Mouse (Mus musculus): ENCODE measurements at regions not wholly inside any gene's neighbourhood (a gene's known extent, or its start where the extent isn't known, plus 50 kb on each side); places are given as distances from the start of the nearest gene placed in this dataset.
"Not testable (repeated sequence)": the region's sequence is repeated elsewhere in the genome, so short reads cannot be mapped to it uniquely, and the experiment has no call there.

- H3K4me2 ChIP-seq (replicated peaks; ENCODE audit: low read depth, low read length) = no peak overlapping the region
- no peaks in the 10 kb centered on the region for H3K4me1 ChIP-seq (ENCODE audit: control insufficient read depth, insufficient read depth, low read length)
- H3K36me3 ChIP-seq (ENCODE audit: control insufficient read depth, insufficient read depth, low read length) = no peaks in the 10 kb centered on the region
- no peak overlapping the region for H3K4me3 ChIP-seq (ENCODE audit: low read length)
- no peak for ATAC-seq (ENCODE audit: low FRiP score, low TSS enrichment)
- H3K9ac ChIP-seq (ENCODE audit: low read depth, low read length) = no peak overlapping the region
- H3K27ac ChIP-seq (ENCODE audit: low read depth, low read length) = no peak overlapping the region
- H3K9me3 ChIP-seq (ENCODE audit: control insufficient read depth, low read length) = no peaks in the 10 kb centered on the region
- 96% methylated on average over 1 of the region's 1 CpGs for WGBS
- no peaks in the 10 kb centered on the region for H3K27me3 ChIP-seq (ENCODE audit: control insufficient read depth, insufficient read depth, low read length)
Measured at GRCm38 (mm10) chr9:8731141-8731540, 168.5 kb upstream of the Pgr start.

GRCm38 (mm10) chr9:8733485-8733884, 166.1 kb upstream of the Pgr start:
- Histone ChIP-seq H3K4me1 (ENCODE audit: control insufficient read depth, insufficient read depth, low read length) (no peaks in the 10 kb centered on the region), H3K27me3 (ENCODE audit: control insufficient read depth, insufficient read depth, low read length) (no peaks in the 10 kb centered on the region), H3K36me3 (ENCODE audit: control insufficient read depth, insufficient read depth, low read length) (no peaks in the 10 kb centered on the region), H3K4me3 (ENCODE audit: low read length) (no peak overlapping the region), H3K9ac (ENCODE audit: low read depth, low read length) (no peak overlapping the region), H3K9me3 (ENCODE audit: control insufficient read depth, low read length) (no peaks in the 10 kb centered on the region), H3K4me2 (replicated peaks; ENCODE audit: low read depth, low read length) (no peak overlapping the region), H3K27ac (ENCODE audit: low read depth, low read length) (no peak overlapping the region)
- ATAC-seq (ENCODE audit: low FRiP score, low TSS enrichment) = no peak

- H3K4me2 ChIP-seq (replicated peaks; ENCODE audit: low read depth, low read length) = no peak overlapping the region
- no peaks in the 10 kb centered on the region for H3K27me3 ChIP-seq (ENCODE audit: control insufficient read depth, insufficient read depth, low read length)
- no peaks in the 10 kb centered on the region for H3K36me3 ChIP-seq (ENCODE audit: control insufficient read depth, insufficient read depth, low read length)
- WGBS = 33% methylated on average over 1 of the region's 1 CpGs
- H3K4me1 ChIP-seq (ENCODE audit: control insufficient read depth, insufficient read depth, low read length) = no peaks in the 10 kb centered on the region
- no peak overlapping the region for H3K4me3 ChIP-seq (ENCODE audit: low read length)
- no peaks in the 10 kb centered on the region for H3K9me3 ChIP-seq (ENCODE audit: control insufficient read depth, low read length)
- H3K27ac ChIP-seq (ENCODE audit: low read depth, low read length) = no peak overlapping the region
- no peak overlapping the region for H3K9ac ChIP-seq (ENCODE audit: low read depth, low read length)
- ATAC-seq (ENCODE audit: low FRiP score, low TSS enrichment) = peak; percentile 86
Measured at GRCm38 (mm10) chr9:8740190-8740589, 159.4 kb upstream of the Pgr start.

DNA sequence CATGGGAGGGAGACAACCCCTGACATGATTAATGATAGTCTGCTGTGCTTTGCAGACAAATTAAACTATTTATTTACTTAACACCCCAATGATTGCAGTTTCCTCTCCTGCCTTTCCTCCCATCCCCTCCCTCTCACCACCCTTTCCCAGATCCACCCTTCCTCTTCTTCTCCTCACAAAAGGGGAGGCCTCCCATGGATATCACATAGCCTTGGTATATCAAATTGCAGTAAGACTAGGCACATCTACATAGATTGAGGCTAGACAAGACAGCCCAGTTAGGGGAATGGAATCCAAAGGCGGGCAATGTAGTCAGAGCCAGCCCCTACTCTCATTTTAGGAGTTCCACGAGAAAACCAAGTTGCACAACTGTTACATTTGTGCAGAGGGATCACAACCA, 149.8 kb upstream of the Pgr start:
- Histone ChIP-seq H3K36me3 (ENCODE audit: control insufficient read depth, insufficient read depth, low read length) (no peaks in the 10 kb centered on the region), H3K27ac (ENCODE audit: low read depth, low read length) (no peak overlapping the region), H3K9me3 (ENCODE audit: control insufficient read depth, low read length) (no peaks in the 10 kb centered on the region), H3K27me3 (ENCODE audit: control insufficient read depth, insufficient read depth, low read length) (no peaks in the 10 kb centered on the region), H3K4me3 (ENCODE audit: low read length) (no peak overlapping the region), H3K4me1 (ENCODE audit: control insufficient read depth, insufficient read depth, low read length) (no peaks in the 10 kb centered on the region), H3K4me2 (replicated peaks; ENCODE audit: low read depth, low read length) (no peak overlapping the region), H3K9ac (ENCODE audit: low read depth, low read length) (no peak overlapping the region)
- 70% methylated on average over 2 of the region's 2 CpGs for WGBS
- peak; percentile 76 for ATAC-seq (ENCODE audit: low FRiP score, low TSS enrichment)

- no peak overlapping the region for H3K4me3 ChIP-seq (ENCODE audit: low read length)
- H3K4me2 ChIP-seq (replicated peaks; ENCODE audit: low read depth, low read length) = no peak overlapping the region
- no peaks in the 10 kb centered on the region for H3K9me3 ChIP-seq (ENCODE audit: control insufficient read depth, low read length)
- no peak overlapping the region for H3K9ac ChIP-seq (ENCODE audit: low read depth, low read length)
- no peaks in the 10 kb centered on the region for H3K36me3 ChIP-seq (ENCODE audit: control insufficient read depth, insufficient read depth, low read length)
- no peak for ATAC-seq (ENCODE audit: low FRiP score, low TSS enrichment)
- H3K4me1 ChIP-seq (ENCODE audit: control insufficient read depth, insufficient read depth, low read length) = no peaks in the 10 kb centered on the region
- no peak overlapping the region for H3K27ac ChIP-seq (ENCODE audit: low read depth, low read length)
- 84% methylated on average over 1 of the region's 1 CpGs for WGBS
- no peaks in the 10 kb centered on the region for H3K27me3 ChIP-seq (ENCODE audit: control insufficient read depth, insufficient read depth, low read length)
Measured at GRCm38 (mm10) chr9:8760876-8761275, 138.8 kb upstream of the Pgr start.

- not testable (repeated sequence) for H3K9ac ChIP-seq (ENCODE audit: low read depth, low read length); H3K27me3 ChIP-seq (ENCODE audit: control insufficient read depth, insufficient read depth, low read length); H3K27ac ChIP-seq (ENCODE audit: low read depth, low read length); ATAC-seq (ENCODE audit: low FRiP score, low TSS enrichment); H3K4me1 ChIP-seq (ENCODE audit: control insufficient read depth, insufficient read depth, low read length); H3K9me3 ChIP-seq (ENCODE audit: control insufficient read depth, low read length); H3K36me3 ChIP-seq (ENCODE audit: control insufficient read depth, insufficient read depth, low read length); H3K4me3 ChIP-seq (ENCODE audit: low read length); H3K4me2 ChIP-seq (replicated peaks; ENCODE audit: low read depth, low read length)
Measured at GRCm38 (mm10) chr9:8769398-8769797, 130.2 kb upstream of the Pgr start.

DNA sequence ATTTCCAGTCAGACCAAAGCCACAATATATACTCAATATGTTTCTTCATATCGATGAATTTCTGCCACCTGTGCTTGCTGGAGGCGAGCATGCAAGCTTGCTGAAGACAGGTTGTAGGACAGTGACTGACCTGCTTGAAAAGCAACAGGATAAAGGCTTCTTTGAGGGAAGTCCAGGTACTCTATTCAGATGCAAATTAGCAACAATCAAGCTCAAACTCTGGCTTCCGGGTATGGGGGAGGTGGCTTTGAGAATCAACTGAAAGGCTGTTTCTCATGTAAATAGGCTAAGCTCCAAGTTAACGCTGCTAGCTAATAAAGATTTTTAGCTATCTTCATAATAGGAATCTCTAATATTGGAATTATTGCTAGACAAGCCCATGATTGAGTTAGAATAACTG, 129.6 kb upstream of the Pgr start:
- no peak overlapping the region for H3K9ac ChIP-seq (ENCODE audit: low read depth, low read length)
- H3K4me2 ChIP-seq (replicated peaks; ENCODE audit: low read depth, low read length) = no peak overlapping the region
- no peaks in the 10 kb centered on the region for H3K36me3 ChIP-seq (ENCODE audit: control insufficient read depth, insufficient read depth, low read length)
- no peaks in the 10 kb centered on the region for H3K9me3 ChIP-seq (ENCODE audit: control insufficient read depth, low read length)
- WGBS = 63% methylated on average over 4 of the region's 4 CpGs
- H3K27ac ChIP-seq (ENCODE audit: low read depth, low read length) = no peak overlapping the region
- H3K4me1 ChIP-seq (ENCODE audit: control insufficient read depth, insufficient read depth, low read length) = no peaks in the 10 kb centered on the region
- no peak overlapping the region for H3K4me3 ChIP-seq (ENCODE audit: low read length)
- H3K27me3 ChIP-seq (ENCODE audit: control insufficient read depth, insufficient read depth, low read length) = no peaks in the 10 kb centered on the region
- no peak for ATAC-seq (ENCODE audit: low FRiP score, low TSS enrichment)

DNA sequence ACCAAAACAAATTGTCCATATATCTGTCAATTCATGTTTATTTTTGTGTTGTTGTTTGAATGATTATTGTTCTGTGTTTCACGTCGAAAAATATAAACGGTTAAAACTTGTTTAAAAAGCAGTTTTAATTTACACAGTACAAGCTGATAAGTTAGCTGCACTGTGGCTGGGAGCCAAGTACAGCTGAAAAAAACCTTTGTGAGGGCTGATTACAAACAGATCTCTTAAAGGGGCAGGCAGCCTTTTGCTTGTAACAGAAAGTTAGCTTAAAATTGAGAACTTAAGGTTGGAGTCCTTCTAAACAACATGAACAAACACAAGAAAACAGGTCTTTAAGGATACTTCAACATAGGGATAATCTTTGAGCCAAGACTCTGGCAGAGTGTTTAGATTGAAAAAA, 118.3 kb upstream of the Pgr start:
- H3K9ac ChIP-seq (ENCODE audit: low read depth, low read length); H3K9me3 ChIP-seq (ENCODE audit: control insufficient read depth, low read length); ATAC-seq (ENCODE audit: low FRiP score, low TSS enrichment); H3K36me3 ChIP-seq (ENCODE audit: control insufficient read depth, insufficient read depth, low read length); H3K4me2 ChIP-seq (replicated peaks; ENCODE audit: low read depth, low read length); H3K27ac ChIP-seq (ENCODE audit: low read depth, low read length); H3K4me3 ChIP-seq (ENCODE audit: low read length); H3K27me3 ChIP-seq (ENCODE audit: control insufficient read depth, insufficient read depth, low read length); H3K4me1 ChIP-seq (ENCODE audit: control insufficient read depth, insufficient read depth, low read length): not testable (repeated sequence)
- 67% methylated on average over 3 of the region's 3 CpGs for WGBS

DNA sequence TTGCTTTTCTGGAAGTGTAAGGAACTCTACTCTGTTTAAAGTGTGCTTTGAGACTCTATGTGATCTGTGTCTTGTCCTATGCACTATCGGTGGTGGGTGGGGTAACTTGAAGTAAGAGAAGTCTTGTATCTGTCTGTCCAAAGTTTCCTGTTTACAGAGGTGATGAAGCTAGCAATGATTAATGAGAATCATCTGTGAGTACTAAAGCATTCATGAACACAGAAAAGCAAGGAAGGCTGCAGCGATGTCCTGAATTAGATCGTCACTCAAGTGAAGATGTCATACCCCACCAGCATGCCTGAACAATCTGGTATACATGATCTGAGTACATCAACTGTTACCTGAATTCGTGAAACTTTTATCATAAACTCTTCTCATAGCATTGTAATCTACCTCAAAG, 85.4 kb upstream of the Pgr start:
- Histone ChIP-seq H3K9ac (ENCODE audit: low read depth, low read length) (no peak overlapping the region), H3K27ac (ENCODE audit: low read depth, low read length) (no peak overlapping the region), H3K4me1 (ENCODE audit: control insufficient read depth, insufficient read depth, low read length) (no peaks in the 10 kb centered on the region), H3K27me3 (ENCODE audit: control insufficient read depth, insufficient read depth, low read length) (no peaks in the 10 kb centered on the region), H3K4me3 (ENCODE audit: low read length) (no peak overlapping the region), H3K36me3 (ENCODE audit: control insufficient read depth, insufficient read depth, low read length) (no peaks in the 10 kb centered on the region), H3K9me3 (ENCODE audit: control insufficient read depth, low read length) (no peaks in the 10 kb centered on the region), H3K4me2 (replicated peaks; ENCODE audit: low read depth, low read length) (no peak overlapping the region)
- ATAC-seq (ENCODE audit: low FRiP score, low TSS enrichment) = no peak
- 85% methylated on average over 4 of the region's 4 CpGs for WGBS
